Mouse (Mus musculus) embryonic facial prominence, embryonic 11.5 days (tissue): ENCODE results near the gene Usp21. TPM values are rescaled to one million over a fixed set of nuclear protein-coding genes. Genes with fewer than 3 reads are reported as not detected.
A peak's percentile ranks its signal among the peaks of the same experiment; 100 is the strongest.
"Not testable (repeated sequence)": the region's sequence is repeated elsewhere in the genome, so short reads cannot be mapped to it uniquely, and the experiment has no call there.

ENCODE experiments used
- ATAC-seq: fragments of 200-750 bp; cut with Nextera tagmentation; replicated peaks from 2 replicates; pipeline ENCODE4 v1.8.0; 2017; ENCODE audit warnings: low read depth; ENCODE audit not compliant: insufficient number of reproducible peaks, low FRiP score, low TSS enrichment
- DNase-seq: peaks from one replicate; pipeline ENCODE4 v3.0.0-alpha.2; 2015; ENCODE audit warnings: low spot score
- H3K27ac ChIP-seq: fragments of 300-500 bp; sonication (generic); replicated peaks from 2 replicates; pipeline ENCODE4 v1.5.1; 2014; ENCODE audit warnings: mild to moderate bottlenecking, low read depth, low read length, control low read depth
- H3K27me3 ChIP-seq: fragments of 300-500 bp; sonication (generic); 2 replicates; pipeline ENCODE4 v1.6.1; 2014; ENCODE audit warnings: mild to moderate bottlenecking, low read length, moderate library complexity, mixed read lengths; ENCODE audit not compliant: control insufficient read depth, insufficient read depth
- H3K36me3 ChIP-seq: fragments of 300-500 bp; sonication (generic); replicated peaks from 2 replicates; pipeline ENCODE4 v1.6.1; 2014; ENCODE audit warnings: low read depth, mild to moderate bottlenecking, low read length, moderate library complexity, mixed read lengths; ENCODE audit not compliant: control insufficient read depth, insufficient read depth
- H3K4me1 ChIP-seq: fragments of 300-500 bp; sonication (generic); 2 replicates; pipeline ENCODE4 v1.6.1; 2014; ENCODE audit warnings: low read length, mixed read lengths; ENCODE audit not compliant: control insufficient read depth, insufficient read depth
- H3K4me2 ChIP-seq: fragments of 300-500 bp; sonication (generic); 2 replicates; pipeline ENCODE4 v1.6.1; 2014; ENCODE audit warnings: low read depth, mild to moderate bottlenecking, control low read depth, low read length, moderate library complexity
- H3K4me3 ChIP-seq: fragments of 300-500 bp; sonication (generic); 2 replicates; pipeline ENCODE4 v1.5.1; 2014; ENCODE audit warnings: low read depth, low read length, control low read depth
- H3K9ac ChIP-seq: fragments of 300-500 bp; sonication (generic); replicated peaks from 2 replicates; pipeline ENCODE4 v1.6.1; 2014; ENCODE audit warnings: mild to moderate bottlenecking, control low read depth, low read length
- H3K9me3 ChIP-seq: fragments of 300-500 bp; sonication (generic); replicated peaks from 2 replicates; pipeline ENCODE4 v1.6.1; 2016; ENCODE audit warnings: mild to moderate bottlenecking, low read length, inconsistent platforms, mixed read lengths; ENCODE audit not compliant: control insufficient read depth
- WGBS: fragments of 180-500 bp; shearing (Covaris S2); extraction: QIAGEN DNeasy Blood & Tissue Kit; methylation state at CpG from one replicate; pipeline ENCODE4 v1.1.7; 2014; 5-methylcytosine and 5-hydroxymethylcytosine counted together
- polyA plus RNA-seq: library from polyadenylated mRNA; unstranded; fragments of >200 nt; fragmentation: Nextera tagmentation; extraction: Ambion mirVana; gene quantifications from 2 replicates; pipeline ENCODE4 v1.2.1, GENCODE M21; 2014

The Usp21 gene
- 96.1 and 102 TPM in 2 replicates for polyA plus RNA-seq

DNA sequence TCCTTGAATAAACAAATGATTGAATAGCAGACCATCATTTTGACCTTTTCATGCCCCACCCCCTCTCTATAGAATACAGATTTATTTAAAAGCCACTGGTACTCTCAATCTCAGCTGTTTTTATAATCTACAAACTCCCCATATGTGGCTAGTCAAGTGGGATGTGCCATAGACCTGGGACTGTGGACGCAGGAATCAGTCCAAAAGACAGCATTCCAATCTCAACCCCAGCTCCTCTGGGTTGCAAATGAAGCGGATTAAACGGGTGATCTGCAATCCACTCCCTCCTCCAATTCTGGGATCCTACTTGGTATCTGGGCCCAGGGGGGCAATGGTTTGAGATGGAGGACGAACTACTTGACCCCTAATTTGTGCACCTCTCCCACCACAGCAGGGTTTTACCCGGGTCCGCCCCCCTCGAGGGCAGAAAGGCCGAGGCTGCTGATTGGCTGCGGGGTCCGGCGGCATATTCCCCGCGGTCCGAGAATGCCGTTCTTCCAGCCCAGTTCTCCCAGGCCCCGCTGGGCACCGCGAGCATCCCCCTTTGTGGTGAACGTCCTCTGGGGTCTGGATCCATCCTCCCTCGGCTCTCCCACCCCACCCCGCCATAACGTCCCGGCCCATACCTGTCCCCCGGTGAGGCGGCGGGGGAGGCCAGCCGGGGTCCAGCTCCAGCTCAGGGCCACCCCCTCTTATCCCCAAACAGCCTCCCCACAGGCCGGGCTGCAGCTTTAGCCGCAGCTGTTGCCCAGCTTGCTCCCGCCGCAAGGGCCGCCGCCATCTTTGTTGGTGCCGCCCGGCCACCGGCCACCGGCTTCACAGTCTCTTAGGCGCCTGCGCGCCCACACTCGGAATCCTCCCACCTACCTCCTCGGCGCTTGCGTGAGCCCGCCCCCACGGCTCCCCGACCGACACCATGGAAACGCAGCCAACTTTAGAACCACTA, at the start of gene Usp21:
Usp21 (minus strand) TSS at position 856 of the 946 bp plus-strand sequence.
- ATAC-seq (peak; percentile 91), DNase-seq (peak; percentile 96)
- H3K4me2 ChIP-seq, result peak within 1 kb of the TSS; percentile 67
- no peaks in the 10 kb centered on the region for H3K9me3 ChIP-seq
- 1% methylated on average over 48 of the region's 49 CpGs for WGBS
- H3K27ac ChIP-seq, result peak within 1 kb of the TSS; percentile 88
- H3K9ac ChIP-seq, result peak within 1 kb of the TSS; percentile 99
- no peaks in the 10 kb centered on the region for H3K27me3 ChIP-seq
- H3K4me1 ChIP-seq, result no peaks in the 10 kb centered on the region
- H3K36me3 ChIP-seq, result no peaks in the 10 kb centered on the region; the same call in none of the 2 replicates
- H3K4me3 ChIP-seq, result peak within 1 kb of the TSS; percentile 90

DNA sequence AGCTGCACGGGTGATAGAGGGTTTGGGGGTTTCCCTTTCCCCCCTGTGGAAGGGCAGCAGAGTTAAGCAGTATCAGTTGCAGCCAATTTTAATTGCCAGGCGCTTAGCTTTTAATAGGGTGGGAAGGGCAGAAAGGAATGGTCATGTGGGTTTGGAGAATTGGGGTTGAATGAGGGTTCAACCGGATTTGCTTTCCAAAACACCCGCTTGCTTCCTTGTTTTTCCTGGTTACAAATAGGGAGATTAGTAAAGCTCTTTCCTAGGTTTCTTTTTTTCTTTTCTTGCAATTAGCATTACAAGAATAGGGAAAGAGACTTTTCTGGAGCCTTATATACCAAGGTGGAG, 42.4 kb upstream of the Usp21 start:
- Histone ChIP-seq H3K9me3 (no peaks in the 10 kb centered on the region), H3K4me1 (no peaks in the 10 kb centered on the region; the same call in 1 of the 2 replicates), H3K4me3 (peak overlapping the region; percentile 82), H3K36me3 (no peaks in the 10 kb centered on the region), H3K27me3 (no peaks in the 10 kb centered on the region), H3K9ac (peak overlapping the region; percentile 99), H3K4me2 (peak overlapping the region; percentile 78), H3K27ac (peak overlapping the region; percentile 99)
- DNase-seq, result no peak
- WGBS, result under 1% methylated on average over 4 of the region's 4 CpGs
- ATAC-seq, result no peak

DNA sequence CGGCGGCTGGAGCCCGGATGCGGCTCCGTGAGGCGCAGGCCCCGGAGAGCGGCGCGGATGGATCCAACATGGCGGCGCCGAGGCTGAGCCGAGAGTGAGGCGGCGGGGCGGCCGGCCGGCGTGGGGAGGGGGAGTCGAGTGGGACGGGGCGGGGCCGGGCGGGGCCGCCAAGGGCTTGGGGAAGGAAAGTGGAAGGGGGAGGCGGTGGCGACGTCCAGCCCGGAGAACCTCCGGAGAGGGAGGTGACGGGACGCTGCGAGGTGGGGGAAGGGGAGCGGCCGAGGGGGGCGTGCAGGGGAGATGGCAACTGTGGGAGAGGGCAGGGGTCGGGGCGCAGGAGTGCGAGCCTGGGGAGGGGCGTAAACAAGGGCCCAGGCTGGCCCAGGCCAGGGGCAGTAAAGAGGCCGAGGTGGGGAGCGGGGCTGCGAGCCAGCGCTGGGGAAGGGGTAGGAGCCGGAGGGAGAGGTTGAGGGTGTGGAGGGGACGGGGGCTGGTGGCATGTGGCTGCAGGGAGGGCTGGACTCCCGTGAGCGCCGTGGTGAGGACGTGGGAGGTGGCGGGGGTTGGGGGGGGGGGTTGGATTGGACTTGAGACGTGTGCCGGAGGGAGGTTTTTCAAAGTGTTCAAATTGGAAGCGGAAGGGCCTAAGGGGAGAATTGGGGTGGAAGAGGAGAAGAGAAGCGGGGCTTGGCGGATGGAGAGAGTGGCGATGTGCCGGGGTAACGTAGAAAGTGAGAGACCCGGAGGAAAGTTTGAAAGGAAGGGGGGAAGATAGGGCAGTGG, 41.8 kb upstream of the Usp21 start:
- Histone ChIP-seq H3K4me2 (peak overlapping the region; percentile 78), H3K9ac (peak overlapping the region; percentile 99), H3K4me1 (no peaks in the 10 kb centered on the region; the same call in 1 of the 2 replicates), H3K27ac (peak overlapping the region; percentile 99), H3K27me3 (no peaks in the 10 kb centered on the region), H3K36me3 (no peaks in the 10 kb centered on the region), H3K4me3 (peak overlapping the region; percentile 82), H3K9me3 (no peaks in the 10 kb centered on the region)
- 1% methylated on average over 41 of the region's 61 CpGs for WGBS
- peak; percentile 88 for ATAC-seq
- DNase-seq, result peak; percentile 92

DNA sequence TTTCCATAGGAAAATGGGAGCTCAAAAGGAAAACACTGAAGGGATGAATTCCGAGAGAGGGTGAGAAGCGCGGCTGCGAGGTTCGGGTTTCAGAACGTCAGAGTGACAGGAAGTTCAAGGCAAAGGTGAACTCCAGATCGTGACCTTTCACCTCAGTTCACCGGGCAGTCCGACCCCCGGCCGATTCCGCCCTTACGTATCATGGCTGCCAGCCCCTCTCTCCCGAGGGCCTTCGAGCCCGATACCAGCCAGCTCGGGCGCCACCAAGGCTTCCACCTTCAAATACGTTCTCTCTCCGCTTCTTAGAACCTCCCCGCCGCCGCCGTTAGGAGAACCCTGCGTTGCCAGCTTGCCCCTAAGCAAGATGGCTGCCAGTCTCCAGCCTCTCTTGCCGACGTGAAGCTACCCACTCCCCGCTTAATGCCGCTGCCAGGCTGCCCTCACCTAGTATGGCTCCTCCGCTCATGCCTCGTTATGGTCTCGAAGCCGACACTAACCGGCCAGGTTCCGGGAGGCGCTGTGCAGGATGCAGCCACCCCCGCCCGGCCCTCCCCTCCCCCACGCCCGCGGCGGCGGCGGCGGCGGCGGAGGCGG, 41.1 kb upstream of the Usp21 start, which contains the start of gene Dedd:
Dedd (plus strand) TSS at position 307 of the 594 bp plus-strand sequence.
- under 1% methylated on average over 43 of the region's 48 CpGs for WGBS
- Histone ChIP-seq H3K4me3 (peak within 1 kb of the TSS; percentile 82), H3K4me2 (peak within 1 kb of the TSS; percentile 78), H3K27me3 (no peaks in the 10 kb centered on the region), H3K4me1 (no peaks in the 10 kb centered on the region; the same call in 1 of the 2 replicates), H3K36me3 (no peaks in the 10 kb centered on the region), H3K9ac (peak within 1 kb of the TSS; percentile 99), H3K27ac (peak within 1 kb of the TSS; percentile 99), H3K9me3 (no peaks in the 10 kb centered on the region)
- peak; percentile 93 for DNase-seq
- peak; percentile 95 for ATAC-seq

DNA sequence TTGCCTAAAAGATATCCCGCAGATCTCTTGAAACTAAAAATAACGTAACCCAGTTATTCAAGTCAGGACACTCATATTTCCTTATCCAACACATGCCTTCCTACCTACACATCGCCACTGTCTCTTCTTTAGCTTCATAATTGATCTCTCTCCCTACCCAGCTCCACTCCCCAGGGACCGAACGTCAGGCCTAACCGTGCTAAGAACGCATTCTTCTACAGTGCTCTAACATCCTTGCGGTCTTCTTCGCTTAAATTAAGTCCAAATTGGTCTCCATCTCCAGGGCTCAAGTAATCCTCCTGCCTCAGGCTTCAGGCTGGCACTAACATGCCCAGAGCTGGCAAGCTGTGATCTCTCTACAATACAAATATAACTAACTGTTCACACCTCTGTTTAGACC, 40.5 kb upstream of the Usp21 start:
- H3K4me1 ChIP-seq, result no peaks in the 10 kb centered on the region; the same call in 1 of the 2 replicates
- H3K36me3 ChIP-seq, result no peaks in the 10 kb centered on the region
- peak overlapping the region; percentile 99 for H3K27ac ChIP-seq
- no peaks in the 10 kb centered on the region for H3K27me3 ChIP-seq
- H3K9ac ChIP-seq, result peak overlapping the region; percentile 99
- peak overlapping the region; percentile 82 for H3K4me3 ChIP-seq
- H3K9me3 ChIP-seq, result no peaks in the 10 kb centered on the region
- WGBS, result 37% methylated on average over 9 of the region's 9 CpGs
- ATAC-seq (no peak), DNase-seq (peak; percentile 46)
- peak overlapping the region; percentile 78 for H3K4me2 ChIP-seq

DNA sequence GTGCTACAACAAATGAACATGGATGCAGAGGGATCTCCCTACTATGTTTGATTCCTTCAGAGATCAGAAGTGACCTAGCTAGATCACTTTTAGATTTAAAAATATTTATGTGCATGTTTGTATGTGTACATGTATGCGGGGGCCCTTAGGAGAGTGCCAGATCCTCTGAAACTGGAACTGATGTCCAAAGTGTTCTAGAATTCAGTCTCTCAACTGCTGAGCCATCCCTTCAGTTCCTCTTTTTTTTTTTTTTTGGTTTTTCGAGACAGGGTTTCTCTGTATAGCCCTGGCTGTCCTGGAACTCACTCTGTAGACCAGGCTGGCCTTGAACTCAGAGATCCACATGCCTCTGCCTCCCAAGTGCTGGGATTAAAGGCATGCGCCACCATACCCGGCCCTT, 38.8 kb upstream of the Usp21 start:
- not testable (repeated sequence) for H3K4me2 ChIP-seq, H3K27me3 ChIP-seq, DNase-seq, H3K9ac ChIP-seq, H3K4me3 ChIP-seq, H3K9me3 ChIP-seq, H3K27ac ChIP-seq, H3K4me1 ChIP-seq, H3K36me3 ChIP-seq, ATAC-seq
- WGBS, result 86% methylated on average over 4 of the region's 4 CpGs

DNA sequence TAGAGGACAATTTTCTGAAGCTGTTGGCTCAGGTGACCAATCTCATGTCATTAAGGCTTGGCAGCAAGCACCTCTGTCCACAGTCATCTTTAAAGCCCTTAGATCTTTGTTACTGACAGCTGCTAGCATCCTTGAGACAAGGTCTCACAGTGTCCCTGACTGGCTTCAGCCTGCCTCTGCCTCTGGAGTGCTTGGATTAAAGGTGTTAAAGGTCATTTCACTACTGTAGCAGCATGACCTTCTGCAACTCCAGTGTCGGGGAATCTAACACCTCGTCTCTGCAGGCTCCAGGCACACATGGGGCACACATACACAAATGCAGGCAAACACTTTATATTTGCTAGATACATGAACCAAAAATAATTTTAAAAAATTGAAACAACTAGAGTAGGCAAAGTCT, 37.8 kb upstream of the Usp21 start:
- 81% methylated on average over 2 of the region's 2 CpGs for WGBS
- Histone ChIP-seq H3K36me3 (no peaks in the 10 kb centered on the region), H3K4me2 (no peak overlapping the region), H3K4me3 (no peak overlapping the region), H3K9ac (no peak overlapping the region), H3K4me1 (no peaks in the 10 kb centered on the region), H3K9me3 (no peaks in the 10 kb centered on the region), H3K27me3 (no peaks in the 10 kb centered on the region), H3K27ac (no peak overlapping the region)
- DNase-seq (no peak), ATAC-seq (no peak)
